Mouse (Mus musculus) liver, embryonic 12.5 days (tissue): ENCODE measurements around the gene Gas1. TPM values are rescaled to one million over a fixed set of nuclear protein-coding genes. Genes with fewer than 3 reads are reported as not detected.

Source experiments
- ATAC-seq: fragments of 200-750 bp; cut with Nextera tagmentation; 2 replicates; pipeline ENCODE4 v1.8.0; 2017; ENCODE audit warnings: moderate number of reproducible peaks, mild to moderate bottlenecking, moderate library complexity
- H3K27ac ChIP-seq: fragments of 300-500 bp; sonication (generic); 2 replicates; pipeline ENCODE4 v1.5.1; 2016; ENCODE audit warnings: mild to moderate bottlenecking
- H3K27me3 ChIP-seq: fragments of 300-500 bp; sonication (generic); replicated peaks from 2 replicates; pipeline ENCODE4 v1.6.1; 2016; ENCODE audit warnings: mild to moderate bottlenecking, moderate library complexity
- H3K36me3 ChIP-seq: fragments of 300-500 bp; sonication (generic); 2 replicates; pipeline ENCODE4 v1.6.1; 2016; ENCODE audit warnings: mild to moderate bottlenecking, moderate library complexity
- H3K4me1 ChIP-seq: fragments of 300-500 bp; sonication (generic); 2 replicates; pipeline ENCODE4 v1.6.1; 2016
- H3K4me2 ChIP-seq: fragments of 300-500 bp; sonication (generic); 2 replicates; pipeline ENCODE4 v1.6.1; 2016; ENCODE audit warnings: mild to moderate bottlenecking, moderate library complexity
- H3K4me3 ChIP-seq: fragments of 300-500 bp; sonication (generic); 2 replicates; pipeline ENCODE4 v1.5.1; 2016; ENCODE audit warnings: mild to moderate bottlenecking, moderate library complexity
- H3K9ac ChIP-seq: fragments of 300-500 bp; sonication (generic); 2 replicates; pipeline ENCODE4 v1.6.1; 2016; ENCODE audit warnings: mild to moderate bottlenecking, moderate library complexity
- H3K9me3 ChIP-seq: fragments of 300-500 bp; sonication (generic); replicated peaks from 2 replicates; pipeline ENCODE4 v1.6.1; 2016; ENCODE audit warnings: mild to moderate bottlenecking, moderate library complexity
- WGBS: fragments of 180-500 bp; shearing (Covaris S2); methylation state at CpG from one replicate; pipeline ENCODE4 v1.1.7; 2016; ENCODE audit not compliant: insufficient replicate concordance; 5-methylcytosine and 5-hydroxymethylcytosine counted together
- polyA plus RNA-seq: library from polyadenylated mRNA; unstranded; fragments of >200 nt; fragmentation: Nextera tagmentation; extraction: Ambion mirVana; gene quantifications from 2 replicates; pipeline ENCODE4 v1.2.1, GENCODE M21; 2016

Gene Gas1
- polyA plus RNA-seq, 1 experiment from 2014 or later: 11.9 TPM

- Histone ChIP-seq H3K27me3 (0 out of 2 replicates have a peak, but pooled peaks cover 5% of the 10 kb centered on the region), H3K36me3 (no peaks in the 10 kb centered on the region), H3K4me1 (no peaks in the 10 kb centered on the region), H3K4me3 (no peak overlapping the region), H3K9ac (no peak overlapping the region), H3K9me3 (no peaks in the 10 kb centered on the region), H3K4me2 (no peak overlapping the region), H3K27ac (no peak overlapping the region)
- 67% methylated on average over 2 of the region's 2 CpGs for WGBS
- ATAC-seq: no peak
These were observed 10.1 kb upstream of the Gas1 start for GRCm38 (mm10) chr13:60187276-60187675.

GRCm38 (mm10) chr13:60182346-60182745 is 5.2 kb upstream of the Gas1 start:
- Histone ChIP-seq H3K4me2 (no peak overlapping the region), H3K36me3 (no peaks in the 10 kb centered on the region), H3K9ac (no peak overlapping the region), H3K9me3 (no peaks in the 10 kb centered on the region), H3K27me3 (peaks cover 21% of the 10 kb centered on the region), H3K4me3 (no peak overlapping the region), H3K4me1 (0 out of 2 replicates have a peak, but pooled peaks cover 3% of the 10 kb centered on the region), H3K27ac (no peak overlapping the region)
- WGBS: 52% methylated on average over 4 of the region's 4 CpGs
- peak; percentile 59; the same call in 1 of the 2 replicates for ATAC-seq

- H3K4me2 ChIP-seq: no peak overlapping the region
- peaks cover 14% of the 10 kb centered on the region; the same call in 1 of the 2 replicates for H3K4me1 ChIP-seq
- no peak overlapping the region for H3K4me3 ChIP-seq
- WGBS: 66% methylated on average over 4 of the region's 4 CpGs
- ATAC-seq: no peak
- no peak overlapping the region for H3K9ac ChIP-seq
- H3K9me3 ChIP-seq: no peaks in the 10 kb centered on the region
- H3K36me3 ChIP-seq: no peaks in the 10 kb centered on the region
- H3K27ac ChIP-seq: no peak overlapping the region
- peaks cover 48% of the 10 kb centered on the region for H3K27me3 ChIP-seq
These were observed 2.5 kb upstream of the Gas1 start for GRCm38 (mm10) chr13:60179641-60180040.

- Histone ChIP-seq H3K9ac (no peak overlapping the region; the same call in 1 of the 2 replicates), H3K36me3 (no peaks in the 10 kb centered on the region), H3K4me2 (peak overlapping the region; percentile 74), H3K4me3 (peak overlapping the region; percentile 59), H3K9me3 (no peaks in the 10 kb centered on the region), H3K27ac (no peak overlapping the region), H3K4me1 (peaks cover 14% of the 10 kb centered on the region; the same call in 1 of the 2 replicates), H3K27me3 (peaks cover 59% of the 10 kb centered on the region)
- WGBS: 2% methylated on average over 15 of the region's 15 CpGs
- ATAC-seq: no peak
These were observed 1.3 kb upstream of the Gas1 start for GRCm38 (mm10) chr13:60178416-60178815.

- Histone ChIP-seq H3K4me3 (peak overlapping the region; percentile 59), H3K4me1 (peaks cover 14% of the 10 kb centered on the region; the same call in 1 of the 2 replicates), H3K4me2 (peak overlapping the region; percentile 74), H3K27ac (0 out of 2 replicates have a peak overlapping the region, but pooled peaks have one; percentile 20), H3K36me3 (no peaks in the 10 kb centered on the region), H3K27me3 (peaks cover 66% of the 10 kb centered on the region), H3K9me3 (no peaks in the 10 kb centered on the region), H3K9ac (peak overlapping the region; percentile 2; the same call in 1 of the 2 replicates)
- ATAC-seq: no peak
- under 1% methylated on average over 13 of the region's 13 CpGs for WGBS
These were observed 589 bp upstream of the Gas1 start for GRCm38 (mm10) chr13:60177797-60178110.

- peak overlapping the region; percentile 78 for H3K27ac ChIP-seq
- H3K27me3 ChIP-seq: peaks cover 76% of the 10 kb centered on the region
- H3K4me2 ChIP-seq: peak overlapping the region; percentile 74
- H3K36me3 ChIP-seq: no peaks in the 10 kb centered on the region
- H3K4me3 ChIP-seq: peak overlapping the region; percentile 59
- H3K9ac ChIP-seq: peak overlapping the region; percentile 62
- peaks cover 14% of the 10 kb centered on the region; the same call in 1 of the 2 replicates for H3K4me1 ChIP-seq
- ATAC-seq: no peak
- WGBS: 0% methylated on average over 53 of the region's 53 CpGs
- no peaks in the 10 kb centered on the region for H3K9me3 ChIP-seq
These were observed 424 bp downstream of the Gas1 start for GRCm38 (mm10) chr13:60176776-60177105.

- no peak for ATAC-seq
- H3K4me1 ChIP-seq: peaks cover 14% of the 10 kb centered on the region; the same call in 1 of the 2 replicates
- H3K9ac ChIP-seq: peak overlapping the region; percentile 62
- peak overlapping the region; percentile 59 for H3K4me3 ChIP-seq
- under 1% methylated on average over 68 of the region's 82 CpGs for WGBS
- no peaks in the 10 kb centered on the region for H3K9me3 ChIP-seq
- peaks cover 81% of the 10 kb centered on the region for H3K27me3 ChIP-seq
- H3K36me3 ChIP-seq: no peaks in the 10 kb centered on the region
- peak overlapping the region; percentile 78 for H3K27ac ChIP-seq
- H3K4me2 ChIP-seq: peak overlapping the region; percentile 74
These were observed 909 bp downstream of the Gas1 start for GRCm38 (mm10) chr13:60176136-60176775.

- Histone ChIP-seq H3K27me3 (peaks cover 87% of the 10 kb centered on the region), H3K4me1 (peaks cover 14% of the 10 kb centered on the region; the same call in 1 of the 2 replicates), H3K4me2 (peak overlapping the region; percentile 74), H3K27ac (peak overlapping the region; percentile 78), H3K9ac (peak overlapping the region; percentile 62), H3K36me3 (no peaks in the 10 kb centered on the region), H3K9me3 (no peaks in the 10 kb centered on the region), H3K4me3 (peak overlapping the region; percentile 59)
- under 1% methylated on average over 59 of the region's 59 CpGs for WGBS
- no peak for ATAC-seq
These were observed 1.6 kb downstream of the Gas1 start for GRCm38 (mm10) chr13:60175490-60176135.

GRCm38 (mm10) chr13:60174953-60175352 is 2.2 kb downstream of the Gas1 start:
- Histone ChIP-seq H3K4me1 (peaks cover 14% of the 10 kb centered on the region; the same call in 1 of the 2 replicates), H3K4me3 (peak overlapping the region; percentile 59), H3K9ac (no peak overlapping the region), H3K4me2 (peak overlapping the region; percentile 74), H3K9me3 (no peaks in the 10 kb centered on the region), H3K27ac (no peak overlapping the region), H3K36me3 (no peaks in the 10 kb centered on the region), H3K27me3 (peaks cover 87% of the 10 kb centered on the region)
- 4% methylated on average over 7 of the region's 7 CpGs for WGBS
- no peak for ATAC-seq

GRCm38 (mm10) chr13:60173591-60174524 is 3.3 kb downstream of the Gas1 start:
- Histone ChIP-seq H3K4me1 (peaks cover 14% of the 10 kb centered on the region; the same call in 1 of the 2 replicates), H3K4me2 (no peak overlapping the region), H3K4me3 (no peak overlapping the region), H3K9ac (no peak overlapping the region), H3K9me3 (no peaks in the 10 kb centered on the region), H3K27me3 (peaks cover 83% of the 10 kb centered on the region), H3K36me3 (no peaks in the 10 kb centered on the region), H3K27ac (no peak overlapping the region)
- ATAC-seq: no peak
- 41% methylated on average over 12 of the region's 12 CpGs for WGBS

- no peak for ATAC-seq
- Histone ChIP-seq H3K4me3 (no peak overlapping the region), H3K9ac (no peak overlapping the region), H3K4me2 (no peak overlapping the region), H3K36me3 (no peaks in the 10 kb centered on the region), H3K4me1 (peaks cover 14% of the 10 kb centered on the region; the same call in 1 of the 2 replicates), H3K27ac (no peak overlapping the region), H3K9me3 (no peaks in the 10 kb centered on the region), H3K27me3 (peaks cover 78% of the 10 kb centered on the region)
- 5% methylated on average over 3 of the region's 3 CpGs for WGBS
These were observed 4.0 kb downstream of the Gas1 start for GRCm38 (mm10) chr13:60173186-60173585.
